Mouse (Mus musculus) spleen, adult 2 months (tissue): ENCODE results near the gene Psme2. TPM values are rescaled to one million over a fixed set of nuclear protein-coding genes. Genes with fewer than 3 reads are reported as not detected.
A peak's percentile ranks its signal among the peaks of the same experiment; 100 is the strongest.

Source experiments
- DNase-seq, 2 experiments: peaks; one replicate each; pipeline versions ENCODE4 v3.0.0 to v3.0.0-alpha.2; 2012 to 2021; ENCODE audit warnings: low spot score in 2 of 2, low read depth in 1 of 2
- H3K27ac ChIP-seq: fragments of 200-500 bp; 2 replicates; pipeline ENCODE4 v1.5.1; 2012; ENCODE audit warnings: low read length, inconsistent platforms; ENCODE audit not compliant: insufficient read depth
- H3K27me3 ChIP-seq: fragments of 200-500 bp; 2 replicates; pipeline ENCODE4 v1.6.1; 2012; ENCODE audit warnings: mild to moderate bottlenecking, moderate library complexity, low read length, inconsistent platforms; ENCODE audit not compliant: control insufficient read depth, insufficient read depth
- H3K36me3 ChIP-seq: fragments of 200-500 bp; 2 replicates; pipeline ENCODE4 v1.6.1; 2012; ENCODE audit warnings: mild to moderate bottlenecking, low read length, inconsistent platforms; ENCODE audit not compliant: control insufficient read depth, insufficient read depth
- H3K4me1 ChIP-seq: fragments of 200-500 bp; 2 replicates; pipeline ENCODE4 v1.6.1; 2011; ENCODE audit warnings: inconsistent platforms; ENCODE audit not compliant: control insufficient read depth, insufficient read depth, insufficient read length
- H3K4me3 ChIP-seq: fragments of 200-500 bp; 2 replicates; pipeline ENCODE4 v1.5.1; 2011; ENCODE audit warnings: mild to moderate bottlenecking, inconsistent platforms; ENCODE audit not compliant: insufficient read depth, insufficient read length; ENCODE audit errors: extremely low read depth
- CTCF ChIP-seq: fragments of 200-500 bp; IDR thresholded peaks from 2 replicates; pipeline ENCODE4 v1.5.1; 2011; ENCODE audit warnings: mild to moderate bottlenecking, inconsistent platforms; ENCODE audit not compliant: insufficient read depth, insufficient read length, insufficient replicate concordance; ENCODE audit errors: extremely low read depth
- POLR2A ChIP-seq: fragments of 200-500 bp; IDR thresholded peaks from 2 replicates; pipeline ENCODE4 v1.6.1; 2011; ENCODE audit warnings: low read depth, low read length, inconsistent platforms
- WGBS: fragments of 180-500 bp; shearing (Covaris S2); methylation state at CpG from one replicate; pipeline ENCODE4 v1.1.7; 2018; 5-methylcytosine and 5-hydroxymethylcytosine counted together
- polyA plus RNA-seq: library from polyadenylated mRNA; depleted of rRNA; stranded (reverse); fragments of >200 nt; gene quantifications from 2 replicates; pipeline ENCODE4 v1.2.3, GENCODE M21; 2012; rRNA removed

Gene Psme2
- 60.4 and 67.7 TPM in 2 replicates for polyA plus RNA-seq

- peak; percentile 79 to 83 for DNase-seq
- H3K27me3 ChIP-seq, result no peaks in the 10 kb centered on the region
- peaks cover 6% of the 10 kb centered on the region; the same call in 1 of the 2 replicates for H3K4me1 ChIP-seq
- 1% methylated on average over 22 of the region's 22 CpGs for WGBS
- H3K4me3 ChIP-seq, result peak within 1 kb of the TSS; percentile 83
- H3K36me3 ChIP-seq, result peaks cover 27% of the 10 kb centered on the region
- H3K27ac ChIP-seq, result peak within 1 kb of the TSS; percentile 95
- no peak for TF ChIP-seq CTCF
- TF ChIP-seq POLR2A, result peak; percentile 22
Observed at GRCm38 (mm10) chr14:55590748-55591330, at the start of gene Psme2. TSS of gene Psme2 (minus strand) at chr14:55591113.

- H3K27ac ChIP-seq, result no peak within 1 kb of the TSS
- no peak for DNase-seq
- H3K27me3 ChIP-seq, result no peaks in the 10 kb centered on the region
- peaks cover 11% of the 10 kb centered on the region for H3K36me3 ChIP-seq
- H3K4me3 ChIP-seq, result no peak within 1 kb of the TSS
- WGBS, result 92% methylated on average over 9 of the region's 9 CpGs
- H3K4me1 ChIP-seq, result peaks cover 10% of the 10 kb centered on the region
- no peak for TF ChIP-seq CTCF
- no peak for TF ChIP-seq POLR2A
Observed at GRCm38 (mm10) chr14:55637795-55638194, 46.9 kb upstream of the Psme2 start, which contains the start of gene Gm49378. TSS of gene Gm49378 (minus strand) at chr14:55637895.

GRCm38 (mm10) chr14:55635523-55636007, 44.7 kb upstream of the Psme2 start, which contains the start of gene Ipo4:
TSS of gene Ipo4 (minus strand) at chr14:55635957.
- Histone ChIP-seq H3K4me1 (peaks cover 6% of the 10 kb centered on the region), H3K36me3 (peaks cover 13% of the 10 kb centered on the region), H3K4me3 (peak within 1 kb of the TSS; percentile 67), H3K27me3 (no peaks in the 10 kb centered on the region), H3K27ac (peak within 1 kb of the TSS; percentile 30; the same call in 1 of the 2 replicates)
- WGBS, result 1% methylated on average over 30 of the region's 33 CpGs
- peak; percentile 66 to 81 for DNase-seq
- TF ChIP-seq CTCF (no peak), POLR2A (no peak; the same call in 1 of the 2 replicates)

- WGBS, result 6% methylated on average over 23 of the region's 23 CpGs
- no peak for DNase-seq
- peak overlapping the region; percentile 67 for H3K4me3 ChIP-seq
- H3K4me1 ChIP-seq, result peaks cover 6% of the 10 kb centered on the region
- H3K27ac ChIP-seq, result peak overlapping the region; percentile 30; the same call in 1 of the 2 replicates
- H3K36me3 ChIP-seq, result peaks cover 13% of the 10 kb centered on the region
- TF ChIP-seq POLR2A (no peak), CTCF (no peak)
- no peaks in the 10 kb centered on the region for H3K27me3 ChIP-seq
Observed at GRCm38 (mm10) chr14:55634874-55635522, 44.1 kb upstream of the Psme2 start.

- peak in 1 of 2 experiments; percentile 68 for DNase-seq
- peaks cover 26% of the 10 kb centered on the region for H3K36me3 ChIP-seq
Observed at GRCm38 (mm10) chr14:55629312-55629711, 38.4 kb upstream of the Psme2 start.

GRCm38 (mm10) chr14:55628077-55628827, 37.3 kb upstream of the Psme2 start:
- no peaks in the 10 kb centered on the region for H3K27me3 ChIP-seq
- no peak overlapping the region for H3K27ac ChIP-seq
- H3K36me3 ChIP-seq, result peaks cover 26% of the 10 kb centered on the region
- DNase-seq, result no peak
- H3K4me1 ChIP-seq, result no peaks in the 10 kb centered on the region
- TF ChIP-seq POLR2A (no peak), CTCF (no peak)
- no peak overlapping the region for H3K4me3 ChIP-seq
- WGBS, result 91% methylated on average over 27 of the region's 27 CpGs

More at GRCm38 (mm10) chr14:55629312-55629711, 38.4 kb upstream of the Psme2 start:
- H3K27ac ChIP-seq, result no peak overlapping the region
- H3K4me1 ChIP-seq, result no peaks in the 10 kb centered on the region
- WGBS, result 33% methylated on average over 5 of the region's 5 CpGs
- no peak overlapping the region for H3K4me3 ChIP-seq
- no peaks in the 10 kb centered on the region for H3K27me3 ChIP-seq
- TF ChIP-seq CTCF (peak; percentile 90; the same call in 1 of the 2 replicates), POLR2A (no peak)
